Mouse (Mus musculus): Measurements from ENCODE around the gene Ngdn. TPM values are rescaled to one million over a fixed set of nuclear protein-coding genes. Genes with fewer than 3 reads are reported as not detected.

The Ngdn gene
- polyA plus RNA-seq, 1 experiment from 2014 or later: 56.2 TPM

- H3K9me3 ChIP-seq (replicated peaks): no peaks in the 10 kb centered on the region
- no peak overlapping the region for H3K9ac ChIP-seq
- no peaks in the 10 kb centered on the region for H3K36me3 ChIP-seq
- H3K4me2 ChIP-seq: no peak overlapping the region
- 64% methylated on average over 8 of the region's 8 CpGs for WGBS
- H3K27me3 ChIP-seq: no peaks in the 10 kb centered on the region
- peaks cover 47% of the 10 kb centered on the region for H3K4me1 ChIP-seq (replicated peaks)
- ATAC-seq (replicated peaks; ENCODE audit: insufficient number of reproducible peaks, insufficient read depth, low FRiP score, low read depth): no peak
- peak overlapping the region; percentile 76 for H3K27ac ChIP-seq
- no peak overlapping the region for H3K4me3 ChIP-seq
These were observed 6.8 kb upstream of the Ngdn start for GRCm38 (mm10) chr14:55008417-55008816.

- no peak overlapping the region for H3K4me3 ChIP-seq
- no peaks in the 10 kb centered on the region for H3K27me3 ChIP-seq
- 78% methylated on average over 4 of the region's 4 CpGs for WGBS
- no peak overlapping the region for H3K27ac ChIP-seq
- H3K9me3 ChIP-seq (replicated peaks): no peaks in the 10 kb centered on the region
- H3K4me2 ChIP-seq: no peak overlapping the region
- no peak overlapping the region for H3K9ac ChIP-seq
- no peak for ATAC-seq (replicated peaks; ENCODE audit: insufficient number of reproducible peaks, insufficient read depth, low FRiP score, low read depth)
- peaks cover 27% of the 10 kb centered on the region for H3K4me1 ChIP-seq (replicated peaks)
- no peaks in the 10 kb centered on the region for H3K36me3 ChIP-seq
These were observed 4.1 kb upstream of the Ngdn start for GRCm38 (mm10) chr14:55011116-55011515.

GRCm38 (mm10) chr14:55014591-55014990, 663 bp upstream of the Ngdn start:
- Histone ChIP-seq H3K27me3 (no peaks in the 10 kb centered on the region), H3K27ac (peak overlapping the region; percentile 95), H3K9ac (peak overlapping the region; percentile 68), H3K4me3 (peak overlapping the region; percentile 56), H3K9me3 (replicated peaks) (no peaks in the 10 kb centered on the region), H3K36me3 (peaks cover 17% of the 10 kb centered on the region), H3K4me2 (peak overlapping the region; percentile 75), H3K4me1 (replicated peaks) (peaks cover 9% of the 10 kb centered on the region)
- peak; percentile 41 for ATAC-seq (replicated peaks; ENCODE audit: insufficient number of reproducible peaks, insufficient read depth, low FRiP score, low read depth)
- under 1% methylated on average over 27 of the region's 27 CpGs for WGBS

GRCm38 (mm10) chr14:55015767-55016111, 485 bp downstream of the Ngdn start:
- H3K4me3 ChIP-seq: peak overlapping the region; percentile 78
- peak overlapping the region; percentile 71 for H3K4me2 ChIP-seq
- no peak; the same call in 1 of the 2 replicates for ATAC-seq (replicated peaks; ENCODE audit: insufficient number of reproducible peaks, insufficient read depth, low FRiP score, low read depth)
- under 1% methylated on average over 17 of the region's 17 CpGs for WGBS
- no peaks in the 10 kb centered on the region for H3K9me3 ChIP-seq (replicated peaks)
- peaks cover 3% of the 10 kb centered on the region; the same call in 1 of the 2 replicates for H3K4me1 ChIP-seq (replicated peaks)
- H3K36me3 ChIP-seq: peaks cover 18% of the 10 kb centered on the region
- H3K9ac ChIP-seq: peak overlapping the region; percentile 79
- H3K27me3 ChIP-seq: no peaks in the 10 kb centered on the region
- peak overlapping the region; percentile 74 for H3K27ac ChIP-seq

- Histone ChIP-seq H3K27ac (no peak overlapping the region), H3K27me3 (no peaks in the 10 kb centered on the region), H3K4me2 (no peak overlapping the region), H3K9ac (no peak overlapping the region), H3K4me1 (replicated peaks) (peaks cover 3% of the 10 kb centered on the region; the same call in 1 of the 2 replicates), H3K9me3 (replicated peaks) (no peaks in the 10 kb centered on the region), H3K36me3 (peaks cover 29% of the 10 kb centered on the region), H3K4me3 (no peak overlapping the region)
- 89% methylated on average over 16 of the region's 16 CpGs for WGBS
- no peak for ATAC-seq (replicated peaks; ENCODE audit: insufficient number of reproducible peaks, insufficient read depth, low FRiP score, low read depth)
These were observed 1.6 kb downstream of the Ngdn start for GRCm38 (mm10) chr14:55016876-55017275.

GRCm38 (mm10) chr14:55020394-55020793, 5.1 kb downstream of the Ngdn start:
- peaks cover 3% of the 10 kb centered on the region; the same call in 1 of the 2 replicates for H3K4me1 ChIP-seq (replicated peaks)
- WGBS: 91% methylated on average over 9 of the region's 9 CpGs
- no peak overlapping the region for H3K9ac ChIP-seq
- H3K36me3 ChIP-seq: peaks cover 54% of the 10 kb centered on the region
- ATAC-seq (replicated peaks; ENCODE audit: insufficient number of reproducible peaks, insufficient read depth, low FRiP score, low read depth): no peak
- H3K27ac ChIP-seq: no peak overlapping the region
- H3K4me2 ChIP-seq: no peak overlapping the region
- H3K27me3 ChIP-seq: no peaks in the 10 kb centered on the region
- no peak overlapping the region for H3K4me3 ChIP-seq
- H3K9me3 ChIP-seq (replicated peaks): no peaks in the 10 kb centered on the region

- no peak overlapping the region for H3K4me3 ChIP-seq
- H3K27ac ChIP-seq: no peak overlapping the region
- H3K4me1 ChIP-seq (replicated peaks): peaks cover 4% of the 10 kb centered on the region; the same call in 1 of the 2 replicates
- 89% methylated on average over 15 of the region's 15 CpGs for WGBS
- H3K9ac ChIP-seq: no peak overlapping the region
- no peaks in the 10 kb centered on the region for H3K27me3 ChIP-seq
- H3K36me3 ChIP-seq: peaks cover 43% of the 10 kb centered on the region
- ATAC-seq (replicated peaks; ENCODE audit: insufficient number of reproducible peaks, insufficient read depth, low FRiP score, low read depth): no peak
- H3K9me3 ChIP-seq (replicated peaks): no peaks in the 10 kb centered on the region
- H3K4me2 ChIP-seq: no peak overlapping the region
These were observed 7.8 kb downstream of the Ngdn start for GRCm38 (mm10) chr14:55023011-55023410.

GRCm38 (mm10) chr14:55024236-55024635, 9.0 kb downstream of the Ngdn start:
- no peak overlapping the region for H3K9ac ChIP-seq
- H3K9me3 ChIP-seq (replicated peaks): no peaks in the 10 kb centered on the region
- H3K4me3 ChIP-seq: no peak overlapping the region
- 0 out of 2 replicates have a peak, but pooled peaks cover 3% of the 10 kb centered on the region for H3K27me3 ChIP-seq
- H3K27ac ChIP-seq: no peak overlapping the region
- peaks cover 7% of the 10 kb centered on the region for H3K4me1 ChIP-seq (replicated peaks)
- ATAC-seq (replicated peaks; ENCODE audit: insufficient number of reproducible peaks, insufficient read depth, low FRiP score, low read depth): no peak
- H3K4me2 ChIP-seq: no peak overlapping the region
- 62% methylated on average over 7 of the region's 7 CpGs for WGBS
- peaks cover 38% of the 10 kb centered on the region for H3K36me3 ChIP-seq

GRCm38 (mm10) chr14:55025527-55025926, 10.3 kb downstream of the Ngdn start:
- no peak overlapping the region for H3K4me2 ChIP-seq
- H3K9ac ChIP-seq: no peak overlapping the region
- H3K36me3 ChIP-seq: peaks cover 38% of the 10 kb centered on the region

GRCm38 (mm10) chr14:55027251-55027650, 12.0 kb downstream of the Ngdn start:
- no peak overlapping the region for H3K9ac ChIP-seq
- peaks cover 7% of the 10 kb centered on the region for H3K4me1 ChIP-seq (replicated peaks)
- no peak overlapping the region for H3K4me2 ChIP-seq
- H3K9me3 ChIP-seq (replicated peaks): no peaks in the 10 kb centered on the region
- H3K36me3 ChIP-seq: peaks cover 22% of the 10 kb centered on the region
- no peak for ATAC-seq (replicated peaks; ENCODE audit: insufficient number of reproducible peaks, insufficient read depth, low FRiP score, low read depth)
- H3K4me3 ChIP-seq: no peak overlapping the region
- no peak overlapping the region for H3K27ac ChIP-seq
- WGBS: 7% methylated on average over 5 of the region's 5 CpGs
- H3K27me3 ChIP-seq: 0 out of 2 replicates have a peak, but pooled peaks cover 3% of the 10 kb centered on the region

More at GRCm38 (mm10) chr14:55025527-55025926, 10.3 kb downstream of the Ngdn start:
- H3K27ac ChIP-seq: no peak overlapping the region
- H3K27me3 ChIP-seq: 0 out of 2 replicates have a peak, but pooled peaks cover 3% of the 10 kb centered on the region
- 75% methylated on average over 5 of the region's 5 CpGs for WGBS
- peaks cover 7% of the 10 kb centered on the region for H3K4me1 ChIP-seq (replicated peaks)
- H3K9me3 ChIP-seq (replicated peaks): no peaks in the 10 kb centered on the region
- H3K4me3 ChIP-seq: no peak overlapping the region
- no peak for ATAC-seq (replicated peaks; ENCODE audit: insufficient number of reproducible peaks, insufficient read depth, low FRiP score, low read depth)

GRCm38 (mm10) chr14:55027653-55028052, 12.4 kb downstream of the Ngdn start:
- ATAC-seq (replicated peaks; ENCODE audit: insufficient number of reproducible peaks, insufficient read depth, low FRiP score, low read depth): no peak

GRCm38 (mm10) chr14:55028333-55028835, 13.1 kb downstream of the Ngdn start:
- no peak overlapping the region for H3K4me2 ChIP-seq
- WGBS: 25% methylated on average over 5 of the region's 5 CpGs
- H3K27me3 ChIP-seq: 0 out of 2 replicates have a peak, but pooled peaks cover 3% of the 10 kb centered on the region
- peaks cover 11% of the 10 kb centered on the region; the same call in 1 of the 2 replicates for H3K36me3 ChIP-seq
- H3K9me3 ChIP-seq (replicated peaks): no peaks in the 10 kb centered on the region
- H3K4me3 ChIP-seq: no peak overlapping the region
- peaks cover 7% of the 10 kb centered on the region for H3K4me1 ChIP-seq (replicated peaks)
- ATAC-seq (replicated peaks; ENCODE audit: insufficient number of reproducible peaks, insufficient read depth, low FRiP score, low read depth): no peak
- no peak overlapping the region for H3K27ac ChIP-seq
- H3K9ac ChIP-seq: no peak overlapping the region

More at GRCm38 (mm10) chr14:55027653-55028052, 12.4 kb downstream of the Ngdn start:
- Histone ChIP-seq H3K36me3 (peaks cover 18% of the 10 kb centered on the region), H3K4me3 (no peak overlapping the region), H3K9ac (no peak overlapping the region), H3K27ac (no peak overlapping the region), H3K4me2 (no peak overlapping the region), H3K9me3 (replicated peaks) (no peaks in the 10 kb centered on the region), H3K4me1 (replicated peaks) (peaks cover 7% of the 10 kb centered on the region), H3K27me3 (0 out of 2 replicates have a peak, but pooled peaks cover 3% of the 10 kb centered on the region)
- 27% methylated on average over 6 of the region's 6 CpGs for WGBS

Measured in heart, embryonic 15.5 days (tissue).